Mouse (Mus musculus): ENCODE data around the gene Prdx5.

GRCm38 (mm10) chr19:6940396-6941351 lies 30.8 kb upstream of the Prdx5 start:
- TF ChIP-seq CTCF (IDR thresholded peaks at IDR 0.05; ENCODE audit: insufficient read depth, low read length): no peak
- no peak for TF ChIP-seq POLR2A (IDR thresholded peaks at IDR 0.05; ENCODE audit: borderline replicate concordance, extremely low read depth, low read depth, low read length)
